In the genomic region with DNA sequence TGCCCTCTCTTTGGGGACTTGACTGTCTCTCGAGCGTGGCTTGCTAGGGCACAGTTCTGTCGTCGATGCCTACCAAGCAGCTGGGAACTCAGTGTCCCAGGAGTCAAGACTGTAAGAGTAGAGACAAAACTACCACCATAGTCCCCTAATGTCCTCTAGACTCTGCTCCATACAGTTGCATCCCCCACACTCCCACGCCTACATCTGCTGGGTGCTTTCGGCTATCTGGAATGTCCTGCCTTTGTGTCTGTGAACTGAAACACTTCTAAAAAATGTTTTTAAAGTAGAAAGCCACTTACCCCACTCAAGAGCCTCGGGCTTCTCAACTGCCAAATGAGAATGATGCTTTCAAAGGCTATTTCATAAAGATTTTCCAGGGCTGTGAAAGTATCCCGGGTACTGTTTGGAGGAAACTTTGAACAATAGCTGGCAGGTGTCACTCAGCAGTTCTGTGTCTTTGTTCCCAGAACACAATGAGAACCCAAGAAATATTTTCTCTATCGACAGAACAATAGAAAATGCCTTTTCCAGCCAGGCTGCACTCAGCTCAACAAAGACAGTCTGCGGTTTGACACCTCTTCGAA, we compare ENCODE assay signal across 13 mouse cellular contexts. TPM values are rescaled to one million over a fixed set of nuclear protein-coding genes. Genes with fewer than 3 reads are reported as not detected.
DNase-seq lines count a peak whose midpoint lies in the region; ATAC-seq lines count a peak whose summit lies in the region.
"Had no signal": no experiment of that assay in that cellular context is flagged by ENCODE, and none has a peak within 500 bp of the region (broad histone marks: within the 10 kb centered on the region; RNA-seq: fewer than 3 reads in every experiment).

No protein-coding gene starts in this region.

- H3K4me3 ChIP-seq in forebrain, embryonic 10.5 days = no peak overlapping the region
- H3K4me3 ChIP-seq in forebrain, embryonic 11.5 days (ENCODE audit: low read depth, low read length) = no peak overlapping the region
- no peak overlapping the region for H3K4me3 ChIP-seq in hindbrain, embryonic 13.5 days
- no peak overlapping the region for H3K4me3 ChIP-seq in hindbrain, embryonic 14.5 days (replicated peaks; ENCODE audit: low read length)
- no peak overlapping the region for H3K4me3 ChIP-seq in stomach, embryonic 16.5 days (replicated peaks; ENCODE audit: low read length)
- H3K4me3 ChIP-seq: liver, embryonic 13.5 days had no signal

- H3K4me2 ChIP-seq in forebrain, embryonic 11.5 days (ENCODE audit: low read depth, low read length, severe bottlenecking) = no peak overlapping the region
- H3K4me2 ChIP-seq in hindbrain, embryonic 13.5 days = no peak overlapping the region
- H3K4me2 ChIP-seq in hindbrain, embryonic 14.5 days (replicated peaks) = no peak overlapping the region
- no peak overlapping the region for H3K4me2 ChIP-seq in stomach, embryonic 16.5 days (ENCODE audit: low read depth, low read length)
- H3K4me2 ChIP-seq: liver, embryonic 13.5 days had no signal

- 0 out of 2 replicates have a peak overlapping the region, but pooled peaks have one; percentile 20 for H3K27ac ChIP-seq in forebrain, embryonic 10.5 days
- no peak overlapping the region for H3K27ac ChIP-seq in forebrain, embryonic 11.5 days (ENCODE audit: low read depth, low read length)
- H3K27ac ChIP-seq in hindbrain, embryonic 13.5 days = 0 out of 2 replicates have a peak overlapping the region, but pooled peaks have one; percentile 40
- no peak overlapping the region for H3K27ac ChIP-seq in hindbrain, embryonic 14.5 days
- H3K27ac ChIP-seq in stomach, embryonic 16.5 days (ENCODE audit: low read length) = peak overlapping the region; percentile 9; the same call in 1 of the 2 replicates
- H3K27ac ChIP-seq: liver, embryonic 13.5 days had no signal

- DNase-seq in forebrain, embryonic 10.5 days (ENCODE audit: extremely low spot score, low spot score) = no peak
- no peak for DNase-seq in forebrain, embryonic 11.5 days (ENCODE audit: low spot score)
- no peak for DNase-seq in hindbrain, embryonic 14.5 days (ENCODE audit: low spot score)
- DNase-seq in retina, postnatal 1 day = peak; percentile 38
- no peak for DNase-seq in retina, embryonic 14.5 days (ENCODE audit: low spot score)
- DNase-seq in embryo, embryonic 11 days = no peak
- DNase-seq: adrenal gland, postnatal 10 days; cerebellum, postnatal 36 days; kidney, adult 2 months; left cerebral cortex, postnatal 4 days; liver, embryonic 13.5 days had no signal

- H3K4me1 ChIP-seq in forebrain, embryonic 10.5 days = peaks cover 51% of the 10 kb centered on the region
- H3K4me1 ChIP-seq in forebrain, embryonic 11.5 days (replicated peaks; ENCODE audit: control insufficient read depth, insufficient read depth, low read length) = no peaks in the 10 kb centered on the region; the same call in 1 of the 2 replicates
- H3K4me1 ChIP-seq in hindbrain, embryonic 13.5 days (replicated peaks) = peaks cover 42% of the 10 kb centered on the region
- H3K4me1 ChIP-seq in hindbrain, embryonic 14.5 days (replicated peaks; ENCODE audit: control insufficient read depth, insufficient read depth, low read length) = peaks cover 31% of the 10 kb centered on the region
- H3K4me1 ChIP-seq in stomach, embryonic 16.5 days (ENCODE audit: control insufficient read depth, insufficient read depth, low read length) = peaks cover 11% of the 10 kb centered on the region

- H3K9ac ChIP-seq in forebrain, embryonic 11.5 days (ENCODE audit: low read length) = no peak overlapping the region
- no peak overlapping the region for H3K9ac ChIP-seq in hindbrain, embryonic 13.5 days
- no peak overlapping the region for H3K9ac ChIP-seq in hindbrain, embryonic 14.5 days
- H3K9ac ChIP-seq in stomach, embryonic 16.5 days (ENCODE audit: low read length) = no peak overlapping the region
- H3K9ac ChIP-seq: liver, embryonic 13.5 days had no signal

- 0 out of 2 replicates have a peak, but pooled peaks cover 3% of the 10 kb centered on the region for H3K36me3 ChIP-seq in forebrain, embryonic 10.5 days (replicated peaks)
- no peaks in the 10 kb centered on the region for H3K36me3 ChIP-seq in forebrain, embryonic 11.5 days (ENCODE audit: control insufficient read depth, insufficient read depth, low read length)
- H3K36me3 ChIP-seq in hindbrain, embryonic 13.5 days = no peaks in the 10 kb centered on the region
- no peaks in the 10 kb centered on the region for H3K36me3 ChIP-seq in hindbrain, embryonic 14.5 days (replicated peaks; ENCODE audit: control insufficient read depth, insufficient read depth)
- no peaks in the 10 kb centered on the region for H3K36me3 ChIP-seq in stomach, embryonic 16.5 days (ENCODE audit: control insufficient read depth, insufficient read depth, low read length)
- H3K36me3 ChIP-seq: liver, embryonic 13.5 days had no signal

- WGBS in forebrain, embryonic 10.5 days = 84% methylated on average over 11 of the region's 11 CpGs
- WGBS in forebrain, embryonic 11.5 days = 72% methylated on average over 11 of the region's 11 CpGs
- 58% methylated on average over 11 of the region's 11 CpGs for WGBS in hindbrain, embryonic 13.5 days
- 51% methylated on average over 11 of the region's 11 CpGs for WGBS in hindbrain, embryonic 14.5 days
- WGBS in stomach, embryonic 16.5 days = 77% methylated on average over 11 of the region's 11 CpGs

- no peaks in the 10 kb centered on the region for H3K27me3 ChIP-seq in forebrain, embryonic 10.5 days (ENCODE audit: poor library complexity, severe bottlenecking)
- no peaks in the 10 kb centered on the region for H3K27me3 ChIP-seq in forebrain, embryonic 11.5 days (ENCODE audit: control insufficient read depth, insufficient read depth, low read length)
- no peaks in the 10 kb centered on the region for H3K27me3 ChIP-seq in hindbrain, embryonic 13.5 days
- no peaks in the 10 kb centered on the region for H3K27me3 ChIP-seq in hindbrain, embryonic 14.5 days (ENCODE audit: control insufficient read depth, insufficient read depth, low read length)
- no peaks in the 10 kb centered on the region for H3K27me3 ChIP-seq in stomach, embryonic 16.5 days (ENCODE audit: control insufficient read depth, insufficient read depth, low read length)
- H3K27me3 ChIP-seq: liver, embryonic 13.5 days had no signal

- H3K9me3 ChIP-seq in forebrain, embryonic 10.5 days = no peaks in the 10 kb centered on the region
- no peaks in the 10 kb centered on the region for H3K9me3 ChIP-seq in forebrain, embryonic 11.5 days (ENCODE audit: control insufficient read depth, low read length)
- H3K9me3 ChIP-seq in hindbrain, embryonic 13.5 days = no peaks in the 10 kb centered on the region
- H3K9me3 ChIP-seq in hindbrain, embryonic 14.5 days (ENCODE audit: control insufficient read depth, low read length) = no peaks in the 10 kb centered on the region
- no peaks in the 10 kb centered on the region for H3K9me3 ChIP-seq in stomach, embryonic 16.5 days (replicated peaks; ENCODE audit: control insufficient read depth, low read length)
- H3K9me3 ChIP-seq: liver, embryonic 13.5 days had no signal

- no peak for ATAC-seq in forebrain, embryonic 11.5 days (replicated peaks; ENCODE audit: low FRiP score)
- no peak for ATAC-seq in hindbrain, embryonic 13.5 days (ENCODE audit: low FRiP score)
- no peak for ATAC-seq in hindbrain, embryonic 14.5 days (ENCODE audit: low FRiP score)
- no peak for ATAC-seq in stomach, embryonic 16.5 days (ENCODE audit: insufficient read depth, low FRiP score)

RNA-seq across cellular contexts. Expression of gene Fryl, which starts 28.8 kb away (rescaled TPM):
- 22.5 and 28.0 TPM in 2 replicates for polyA plus RNA-seq in forebrain, embryonic 10.5 days (2016; fragmentation: Nextera tagmentation; extraction: Ambion mirVana)
- 48.0 and 49.6 TPM in 2 replicates for polyA plus RNA-seq in forebrain, embryonic 11.5 days (2014; fragmentation: Nextera tagmentation; extraction: Ambion mirVana)
- polyA plus RNA-seq in hindbrain, embryonic 13.5 days (2015; fragmentation: Nextera tagmentation; extraction: Ambion mirVana) = 45.5 and 47.7 TPM in 2 replicates
- polyA plus RNA-seq in hindbrain, embryonic 14.5 days (2014; fragmentation: Nextera tagmentation; extraction: Ambion mirVana) = 40.7 and 45.2 TPM in 2 replicates
- polyA plus RNA-seq in stomach, embryonic 16.5 days (2015; fragmentation: Nextera tagmentation; extraction: Ambion mirVana) = 25.7 and 31.6 TPM in 2 replicates

Comparison
In these comparisons a context has a peak if more than half of its experiments do, and no peak if none do; other contexts are left out.
1. H3K27ac ChIP-seq: peak in forebrain, embryonic 10.5 days (single experiment), hindbrain, embryonic 13.5 days (single experiment) and stomach, embryonic 16.5 days (single experiment); none in forebrain, embryonic 11.5 days (single experiment) and hindbrain, embryonic 14.5 days (single experiment).